Mouse (Mus musculus): Measurements from ENCODE around the gene Tardbp.

- TF ChIP-seq ZNF384 (IDR thresholded peaks at IDR 0.05; ENCODE audit: low read depth, low read length), result no peak
- TF ChIP-seq HCFC1 (IDR thresholded peaks at IDR 0.05; ENCODE audit: borderline replicate concordance, insufficient read depth, low read length), result no peak
- TF ChIP-seq MAFK (IDR thresholded peaks at IDR 0.05; ENCODE audit: insufficient read depth, low read depth, low read length), result no peak
- peak; percentile 47 for TF ChIP-seq ZC3H11A (IDR thresholded peaks at IDR 0.05; ENCODE audit: borderline replicate concordance, low read depth, low read length)
- TF ChIP-seq CHD2 (IDR thresholded peaks at IDR 0.05; ENCODE audit: low read depth, low read length), result no peak
Measured at GRCm38 (mm10) chr4:148654701-148655398, 28.0 kb upstream of the Tardbp start.

Measured in ES-E14 (cell line).